Mouse (Mus musculus): ENCODE measurements around the gene Mark4. TPM values are rescaled to one million over a fixed set of nuclear protein-coding genes. Genes with fewer than 3 reads are reported as not detected.
A peak's percentile ranks its signal among the peaks of the same experiment; 100 is the strongest.

Gene Mark4
- polyA plus RNA-seq (2016; fragmentation: Nextera tagmentation; extraction: Ambion mirVana) = 7.0 and 8.9 TPM in 2 replicates

DNA sequence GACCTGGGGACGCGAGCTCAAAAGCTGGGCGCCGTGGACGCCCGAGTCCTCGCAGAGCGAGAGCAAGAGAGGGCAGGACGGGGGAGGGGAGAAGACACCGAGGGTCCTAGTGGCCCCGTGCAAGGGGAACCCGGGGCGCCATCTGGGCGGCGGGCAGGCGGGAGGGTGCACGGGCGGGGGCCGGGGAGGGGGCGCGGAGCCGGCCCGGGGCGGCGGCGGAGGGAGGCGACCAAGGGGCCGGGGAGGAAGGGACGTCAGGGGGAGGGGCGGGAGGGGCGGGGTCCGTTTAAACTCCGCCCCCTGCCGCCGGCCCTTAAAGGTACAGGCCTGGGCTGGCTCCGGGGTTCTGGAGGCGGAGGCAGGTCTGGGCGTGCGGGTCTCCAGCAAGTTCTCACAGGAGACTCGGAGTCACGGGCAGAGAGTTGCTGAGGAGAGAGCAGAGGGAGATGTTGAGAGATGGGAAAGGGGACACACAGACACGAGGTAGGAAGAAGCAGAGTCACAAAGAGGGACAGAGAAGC, at the start of gene Mark4:
TSS of gene Mark4 (minus strand) at position 231 of the 521 bp plus-strand sequence.
- H3K27ac ChIP-seq = peak within 1 kb of the TSS; percentile 92
- peaks cover 9% of the 10 kb centered on the region; the same call in 1 of the 2 replicates for H3K27me3 ChIP-seq (ENCODE audit: insufficient read depth, poor library complexity, severe bottlenecking)
- peaks cover 31% of the 10 kb centered on the region for H3K36me3 ChIP-seq
- H3K4me3 ChIP-seq = peak within 1 kb of the TSS; percentile 99
- peaks cover 43% of the 10 kb centered on the region for H3K4me1 ChIP-seq
- peak; percentile 92 for DNase-seq (ENCODE audit: low spot score)
- under 1% methylated on average over 30 of the region's 42 CpGs for WGBS
- H3K9me3 ChIP-seq = no peaks in the 10 kb centered on the region

DNA sequence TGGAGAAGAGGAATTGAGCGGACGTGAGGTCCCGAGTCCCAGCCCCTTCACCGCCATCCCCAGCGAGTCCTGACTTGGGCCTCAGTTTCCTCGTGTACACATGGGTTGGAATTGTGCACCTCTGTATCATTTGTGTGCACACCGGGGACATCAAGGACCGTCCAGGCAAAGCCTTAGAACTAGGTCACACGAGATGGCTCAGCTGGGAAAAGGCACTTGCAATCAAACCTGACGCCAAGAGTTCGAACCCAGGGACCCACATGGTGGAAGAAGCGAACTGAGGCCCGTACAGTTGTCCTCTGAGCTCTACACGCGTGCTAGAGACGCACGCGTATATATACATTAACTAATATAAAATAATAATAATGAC, 49.0 kb upstream of the Mark4 start:
- Histone ChIP-seq H3K27ac (peak overlapping the region; percentile 94), H3K4me3 (peak overlapping the region; percentile 82), H3K36me3 (peaks cover 5% of the 10 kb centered on the region; the same call in 1 of the 2 replicates), H3K27me3 (ENCODE audit: insufficient read depth, poor library complexity, severe bottlenecking) (no peaks in the 10 kb centered on the region), H3K4me1 (peaks cover 23% of the 10 kb centered on the region), H3K9me3 (no peaks in the 10 kb centered on the region)
- DNase-seq (ENCODE audit: low spot score) = no peak
- WGBS = 5% methylated on average over 18 of the region's 18 CpGs

DNA sequence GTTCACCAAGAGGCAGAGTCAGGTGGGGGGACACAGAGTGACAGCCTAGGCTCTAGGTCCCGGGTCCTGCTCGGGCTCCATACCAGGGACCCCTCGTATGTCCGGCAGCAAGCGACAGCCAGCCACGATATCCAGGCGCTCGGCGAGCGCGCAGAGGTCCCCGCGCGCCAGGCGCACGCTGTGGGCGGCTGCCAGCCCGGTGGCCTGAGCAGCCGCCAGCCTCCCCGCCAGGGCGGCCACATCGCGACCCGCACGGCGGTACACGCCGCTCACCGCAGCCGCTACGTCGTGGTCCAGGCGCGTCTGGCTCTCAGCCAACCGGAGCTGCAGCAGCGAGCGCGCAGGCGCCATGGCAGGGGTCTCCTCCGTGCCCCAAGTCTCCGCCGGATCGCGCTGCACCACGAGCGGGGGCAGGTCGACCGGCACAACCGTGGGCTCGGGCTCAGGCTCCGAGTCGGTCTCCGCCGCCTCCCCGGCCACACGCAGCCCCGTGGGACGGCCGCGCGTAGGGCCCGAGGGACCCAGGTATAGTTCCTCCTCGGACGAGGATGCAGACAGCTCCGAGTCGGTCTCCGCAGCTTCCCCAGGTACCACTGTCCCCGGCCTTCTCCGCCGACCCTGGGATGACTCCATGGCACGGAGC, 48.5 kb upstream of the Mark4 start:
- no peak for DNase-seq (ENCODE audit: low spot score)
- Histone ChIP-seq H3K9me3 (no peaks in the 10 kb centered on the region), H3K4me1 (peaks cover 23% of the 10 kb centered on the region), H3K27me3 (ENCODE audit: insufficient read depth, poor library complexity, severe bottlenecking) (no peaks in the 10 kb centered on the region), H3K36me3 (peaks cover 5% of the 10 kb centered on the region; the same call in 1 of the 2 replicates), H3K4me3 (peak overlapping the region; percentile 82), H3K27ac (peak overlapping the region; percentile 94)
- under 1% methylated on average over 71 of the region's 71 CpGs for WGBS

DNA sequence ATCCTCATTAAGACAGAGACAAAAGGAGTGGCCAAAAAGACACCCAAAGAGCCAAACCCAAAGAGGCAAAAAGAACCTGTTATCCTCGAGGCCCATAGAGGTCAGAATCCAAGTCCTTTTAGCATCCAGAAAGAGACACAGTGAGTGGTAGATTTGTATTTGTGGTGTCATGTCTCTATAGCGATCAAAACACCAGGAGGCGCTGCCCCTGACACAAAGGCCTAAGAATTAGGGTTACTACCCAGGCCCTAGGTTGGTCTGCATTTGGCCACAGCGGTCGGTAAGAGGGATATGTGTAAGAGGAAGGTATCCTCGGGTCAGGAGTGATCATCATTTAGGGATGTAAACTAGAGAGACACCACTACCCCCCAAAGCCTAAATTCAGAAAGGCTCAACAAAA, 47.7 kb upstream of the Mark4 start:
- no peak for DNase-seq (ENCODE audit: low spot score)
- Histone ChIP-seq H3K36me3 (peaks cover 4% of the 10 kb centered on the region; the same call in 1 of the 2 replicates), H3K27me3 (ENCODE audit: insufficient read depth, poor library complexity, severe bottlenecking) (no peaks in the 10 kb centered on the region), H3K4me3 (peak overlapping the region; percentile 82; the same call in 1 of the 2 replicates), H3K27ac (no peak overlapping the region), H3K9me3 (no peaks in the 10 kb centered on the region), H3K4me1 (peaks cover 23% of the 10 kb centered on the region)
- WGBS = 28% methylated on average over 6 of the region's 6 CpGs

DNA sequence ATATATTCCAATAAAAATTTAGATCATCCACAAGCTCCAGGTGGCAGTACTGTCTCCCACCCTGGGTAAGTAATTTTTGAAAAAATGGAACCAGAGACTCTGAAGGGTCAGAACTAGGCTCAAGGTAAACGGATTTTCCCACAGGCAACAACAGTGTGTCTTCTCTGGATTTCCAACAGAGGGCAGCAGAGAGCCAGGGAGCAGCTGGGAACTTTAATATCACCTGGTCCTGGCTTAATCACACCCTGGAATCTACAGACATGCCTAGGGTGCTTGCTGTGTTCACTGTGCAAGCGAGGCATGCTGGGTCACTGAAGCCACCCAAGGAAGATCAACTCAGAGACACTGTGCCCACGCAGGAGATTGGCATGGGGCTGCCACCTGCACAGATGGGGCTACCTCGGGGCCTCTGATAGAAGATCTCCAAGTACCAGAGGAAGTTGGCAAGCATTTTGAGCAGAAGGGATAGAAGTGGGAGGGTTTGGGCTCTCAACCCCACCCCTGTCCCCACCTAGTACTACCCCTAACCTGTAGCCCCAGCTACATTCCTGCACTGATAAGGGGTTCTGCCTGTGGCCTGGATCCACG, 45.0 kb upstream of the Mark4 start:
- Histone ChIP-seq H3K27ac (no peak overlapping the region), H3K9me3 (no peaks in the 10 kb centered on the region), H3K4me1 (peaks cover 24% of the 10 kb centered on the region), H3K27me3 (ENCODE audit: insufficient read depth, poor library complexity, severe bottlenecking) (no peaks in the 10 kb centered on the region), H3K4me3 (no peak overlapping the region), H3K36me3 (no peaks in the 10 kb centered on the region)
- DNase-seq (ENCODE audit: low spot score) = no peak
- 30% methylated on average over 5 of the region's 5 CpGs for WGBS

DNA sequence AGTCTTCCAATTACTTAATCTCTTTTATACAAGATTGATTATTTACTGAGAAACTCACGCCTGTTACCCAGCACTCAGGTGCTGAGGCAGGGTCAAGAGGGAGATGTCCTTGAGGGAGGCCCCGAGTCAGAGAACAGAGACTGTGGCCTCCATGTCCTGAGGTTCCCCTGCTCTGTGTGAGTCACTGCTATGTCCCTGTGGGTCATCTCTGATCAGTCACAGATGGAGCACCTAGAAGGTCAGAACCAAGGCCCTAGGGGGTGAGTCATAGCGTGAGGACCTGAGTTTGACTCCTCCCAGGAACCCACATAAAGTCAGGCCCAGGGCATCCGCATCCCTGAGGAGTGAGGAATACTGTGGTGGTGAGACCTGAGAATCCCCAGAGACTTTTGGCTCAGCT, 43.0 kb upstream of the Mark4 start:
- Histone ChIP-seq H3K4me3 (no peak overlapping the region), H3K9me3 (no peaks in the 10 kb centered on the region), H3K27ac (no peak overlapping the region), H3K4me1 (peaks cover 15% of the 10 kb centered on the region), H3K36me3 (no peaks in the 10 kb centered on the region), H3K27me3 (ENCODE audit: insufficient read depth, poor library complexity, severe bottlenecking) (no peaks in the 10 kb centered on the region)
- no peak for DNase-seq (ENCODE audit: low spot score)
- WGBS = 74% methylated on average over 4 of the region's 4 CpGs

DNA sequence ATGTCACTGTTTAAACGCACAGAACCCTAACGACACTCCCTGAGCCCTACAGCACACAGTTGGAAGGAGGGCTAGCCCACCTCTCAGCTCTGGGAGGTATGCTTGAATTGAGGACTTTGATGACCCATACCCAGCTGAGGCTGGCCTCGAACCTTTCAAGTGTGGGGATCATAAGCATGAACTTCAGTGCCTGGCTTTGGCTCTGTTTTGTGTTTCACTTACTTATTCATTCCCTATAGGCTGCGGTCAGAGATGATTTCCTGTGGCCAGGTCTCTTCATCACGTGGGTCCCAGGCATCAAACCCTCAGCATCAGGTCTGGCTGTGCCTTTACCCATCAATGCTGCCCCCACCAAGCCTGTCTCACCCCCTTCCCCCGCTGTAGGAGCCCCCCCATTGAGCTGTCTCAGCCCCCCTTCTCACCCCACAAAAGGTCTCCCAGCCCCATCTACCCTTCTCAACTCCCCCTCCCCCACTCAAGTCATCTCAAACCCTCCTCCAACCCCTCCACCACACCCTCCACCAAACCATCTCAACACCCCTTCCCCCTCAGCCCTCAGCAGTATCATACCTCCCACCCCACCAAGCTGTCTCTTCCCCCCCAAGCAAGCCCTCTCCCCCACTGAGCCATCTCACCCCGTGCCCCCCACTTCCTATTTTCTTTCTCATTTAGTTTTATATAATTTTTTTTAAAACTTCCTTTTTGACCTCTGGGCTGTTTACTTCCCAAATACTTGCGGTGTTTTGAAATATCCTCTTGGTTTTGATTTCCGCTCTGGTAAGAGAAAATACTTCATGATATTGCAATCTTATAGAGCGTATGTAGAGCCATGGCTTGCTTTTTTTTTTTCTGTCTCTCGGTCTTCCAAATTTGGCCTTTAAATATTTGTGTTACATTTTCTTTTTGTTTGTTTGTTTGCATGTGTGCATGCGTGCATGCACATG, 42.1 kb upstream of the Mark4 start:
- 66% methylated on average over 12 of the region's 12 CpGs for WGBS
- DNase-seq (ENCODE audit: low spot score) = no peak
- H3K4me1 ChIP-seq = peaks cover 14% of the 10 kb centered on the region
- H3K27ac ChIP-seq = no peak overlapping the region
- H3K36me3 ChIP-seq = no peaks in the 10 kb centered on the region
- H3K9me3 ChIP-seq = no peaks in the 10 kb centered on the region
- no peak overlapping the region for H3K4me3 ChIP-seq
- no peaks in the 10 kb centered on the region for H3K27me3 ChIP-seq (ENCODE audit: insufficient read depth, poor library complexity, severe bottlenecking)

DNA sequence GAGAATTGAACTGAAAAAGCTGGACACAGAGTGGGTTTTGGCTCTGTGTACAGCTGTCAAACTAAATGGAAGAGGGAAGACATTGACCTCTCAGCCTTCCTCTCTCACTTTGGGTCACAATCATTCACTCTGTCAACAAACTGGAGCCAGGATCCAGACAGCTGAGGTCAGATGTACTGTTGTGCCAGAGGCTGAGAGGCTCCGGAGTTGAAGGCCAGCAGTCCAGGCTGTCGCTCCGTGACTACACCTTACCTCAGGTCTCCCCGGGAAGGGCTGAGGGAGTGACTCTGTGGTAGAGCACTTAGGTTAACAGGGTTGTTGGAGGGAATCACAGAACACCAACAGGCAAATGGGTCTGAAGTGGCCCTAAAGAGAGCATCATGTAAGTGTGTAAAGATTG, 39.7 kb upstream of the Mark4 start:
- H3K27me3 ChIP-seq (ENCODE audit: insufficient read depth, poor library complexity, severe bottlenecking) = peaks cover 10% of the 10 kb centered on the region
- H3K4me1 ChIP-seq = peaks cover 15% of the 10 kb centered on the region
- no peak overlapping the region for H3K27ac ChIP-seq
- no peaks in the 10 kb centered on the region for H3K9me3 ChIP-seq
- H3K36me3 ChIP-seq = peaks cover 6% of the 10 kb centered on the region; the same call in 1 of the 2 replicates
- no peak for DNase-seq (ENCODE audit: low spot score)
- H3K4me3 ChIP-seq = no peak overlapping the region
- 70% methylated on average over 4 of the region's 4 CpGs for WGBS

DNA sequence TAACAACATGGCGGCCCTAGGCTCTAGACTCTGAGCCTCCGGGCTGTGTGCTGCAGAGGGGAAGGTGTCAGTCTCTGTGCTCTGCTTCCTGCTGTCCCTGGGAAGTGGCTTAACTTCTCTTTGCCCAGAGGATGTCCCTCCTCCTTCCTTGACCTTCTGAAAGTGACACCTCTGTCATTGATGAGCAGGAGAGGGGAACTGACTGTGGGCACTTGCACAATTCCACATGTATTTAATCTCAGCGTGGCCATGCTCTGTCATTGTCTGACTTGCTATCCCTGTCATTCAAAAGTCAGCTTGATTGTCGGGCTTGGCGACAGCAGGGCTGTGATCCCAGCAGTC, 37.6 kb upstream of the Mark4 start:
- no peak for DNase-seq (ENCODE audit: low spot score)
- Histone ChIP-seq H3K36me3 (peaks cover 6% of the 10 kb centered on the region; the same call in 1 of the 2 replicates), H3K27ac (no peak overlapping the region), H3K9me3 (no peaks in the 10 kb centered on the region), H3K4me1 (peaks cover 23% of the 10 kb centered on the region), H3K4me3 (no peak overlapping the region), H3K27me3 (ENCODE audit: insufficient read depth, poor library complexity, severe bottlenecking) (peaks cover 26% of the 10 kb centered on the region)
- 69% methylated on average over 5 of the region's 5 CpGs for WGBS

DNA sequence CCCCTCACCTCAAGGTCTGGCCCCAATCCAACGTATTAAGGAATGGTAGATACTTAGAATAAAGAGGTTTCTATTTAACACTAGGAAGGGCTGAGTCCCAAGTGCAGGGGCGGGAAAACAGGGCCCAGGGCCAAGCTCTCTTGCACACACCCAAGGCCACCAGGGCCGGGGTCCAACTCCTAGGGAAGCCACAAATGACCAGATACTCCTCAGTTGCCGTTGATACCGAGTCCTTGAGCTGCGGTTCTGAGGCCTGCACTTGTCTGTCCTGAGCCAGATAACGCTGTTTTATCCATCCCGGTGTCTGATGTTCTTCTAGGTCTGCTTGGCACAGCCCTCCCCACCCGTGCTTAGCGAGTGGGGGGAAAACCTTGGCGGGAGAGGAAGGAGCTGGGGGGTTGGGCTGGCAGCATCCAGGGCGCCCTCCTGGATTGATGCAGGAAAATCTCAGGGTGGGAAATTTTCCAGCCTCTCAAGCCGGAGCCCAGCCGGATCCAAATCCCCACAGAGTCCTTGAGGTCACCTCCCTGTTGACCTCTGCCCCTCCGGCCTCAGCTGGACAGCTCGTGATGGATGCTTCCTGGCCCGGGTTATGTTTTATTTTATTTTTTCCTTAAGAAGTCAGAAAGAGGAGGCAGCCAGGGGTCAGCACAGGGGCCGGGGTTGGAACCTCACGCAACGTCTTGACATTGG, 37.0 kb upstream of the Mark4 start:
- no peak for DNase-seq (ENCODE audit: low spot score)

DNA sequence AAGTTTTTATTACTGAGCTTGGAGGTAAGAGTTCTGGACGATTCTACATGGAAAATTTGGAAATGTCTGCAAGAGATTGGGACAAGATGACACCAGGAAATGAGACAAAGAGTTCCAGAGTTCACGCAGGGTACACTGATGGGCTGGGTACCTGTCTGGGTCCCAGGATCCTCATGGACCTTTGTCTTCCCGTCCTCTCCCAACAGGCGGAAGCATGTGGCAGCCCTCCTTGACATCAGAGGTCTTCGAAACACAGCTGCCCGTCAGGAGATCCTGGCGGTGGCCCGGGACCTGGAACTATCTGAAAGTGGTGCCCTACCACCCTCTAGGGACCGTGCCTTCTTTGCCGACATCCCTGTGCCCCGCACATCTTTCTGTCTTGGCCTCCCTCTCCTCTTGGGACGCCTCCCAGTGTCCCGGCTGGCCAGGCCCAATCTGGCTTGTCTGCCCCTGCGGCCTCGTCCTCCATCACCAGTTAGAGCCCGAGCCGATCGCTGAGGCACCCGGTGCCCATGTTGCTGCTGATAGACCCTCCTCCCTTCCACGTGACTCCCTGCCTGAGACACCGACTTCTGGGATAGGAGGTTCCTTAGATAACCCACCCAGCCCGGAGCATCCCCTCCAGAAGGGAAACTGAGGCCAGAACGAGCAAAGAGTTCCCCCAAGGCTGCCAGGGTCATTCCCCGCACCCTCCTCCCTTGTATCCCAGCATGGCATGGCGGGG, 36.3 kb upstream of the Mark4 start:
- WGBS = 74% methylated on average over 25 of the region's 25 CpGs

More for the DNA sequence above, 37.0 kb upstream of the Mark4 start:
- no peaks in the 10 kb centered on the region for H3K9me3 ChIP-seq
- H3K27me3 ChIP-seq (ENCODE audit: insufficient read depth, poor library complexity, severe bottlenecking) = peaks cover 32% of the 10 kb centered on the region
- H3K4me1 ChIP-seq = peaks cover 23% of the 10 kb centered on the region
- peaks cover 6% of the 10 kb centered on the region; the same call in 1 of the 2 replicates for H3K36me3 ChIP-seq
- H3K27ac ChIP-seq = no peak overlapping the region
- WGBS = 64% methylated on average over 20 of the region's 20 CpGs
- H3K4me3 ChIP-seq = no peak overlapping the region

DNA sequence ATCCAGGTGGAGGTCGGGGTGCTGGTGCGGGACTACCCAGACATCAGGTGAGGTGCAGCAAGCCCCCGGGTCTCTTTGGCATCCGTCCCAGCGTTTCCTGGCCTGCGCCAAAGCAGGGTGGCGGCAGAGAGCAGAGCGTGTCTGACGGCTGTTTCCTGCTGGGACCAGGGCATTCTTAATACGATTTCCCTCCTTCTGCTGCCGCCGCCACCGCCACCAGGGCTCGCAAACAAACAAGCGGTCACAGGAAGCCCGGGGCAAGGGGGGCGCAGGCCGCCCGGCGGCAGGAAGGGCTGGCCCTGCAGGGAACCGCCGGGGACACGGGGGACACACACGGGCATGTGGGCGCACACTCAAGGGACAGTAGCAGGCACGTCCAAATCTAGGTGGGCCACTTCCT, 33.1 kb upstream of the Mark4 start:
- peaks cover 68% of the 10 kb centered on the region for H3K27me3 ChIP-seq (ENCODE audit: insufficient read depth, poor library complexity, severe bottlenecking)
- no peak for DNase-seq (ENCODE audit: low spot score)
- H3K36me3 ChIP-seq = peaks cover 21% of the 10 kb centered on the region; the same call in 1 of the 2 replicates
- peak overlapping the region; percentile 56 for H3K4me3 ChIP-seq
- 2% methylated on average over 26 of the region's 26 CpGs for WGBS
- H3K4me1 ChIP-seq = peaks cover 18% of the 10 kb centered on the region
- peak overlapping the region; percentile 59; the same call in 1 of the 2 replicates for H3K27ac ChIP-seq
- H3K9me3 ChIP-seq = no peaks in the 10 kb centered on the region

More for the DNA sequence above, 36.3 kb upstream of the Mark4 start:
- H3K27ac ChIP-seq = no peak overlapping the region
- peaks cover 39% of the 10 kb centered on the region for H3K27me3 ChIP-seq (ENCODE audit: insufficient read depth, poor library complexity, severe bottlenecking)
- H3K4me1 ChIP-seq = peaks cover 20% of the 10 kb centered on the region
- H3K4me3 ChIP-seq = no peak overlapping the region
- H3K36me3 ChIP-seq = peaks cover 6% of the 10 kb centered on the region; the same call in 1 of the 2 replicates
- no peak for DNase-seq (ENCODE audit: low spot score)
- no peaks in the 10 kb centered on the region for H3K9me3 ChIP-seq

Data from heart, embryonic 10.5 days (tissue).